Mouse (Mus musculus) liver, embryonic 15.5 days (tissue): Measurements from ENCODE around the gene Lysmd1. TPM values are rescaled to one million over a fixed set of nuclear protein-coding genes. Genes with fewer than 3 reads are reported as not detected.

Source experiments
- ATAC-seq: fragments of 200-750 bp; cut with Nextera tagmentation; 2 replicates; pipeline ENCODE4 v1.8.0; 2017; ENCODE audit warnings: moderate number of reproducible peaks, mild to moderate bottlenecking, moderate library complexity; ENCODE audit not compliant: insufficient read depth
- H3K27ac ChIP-seq: fragments of 300-500 bp; sonication (generic); replicated peaks from 2 replicates; pipeline ENCODE4 v1.5.1; 2015; ENCODE audit warnings: mild to moderate bottlenecking, inconsistent platforms
- H3K27me3 ChIP-seq: fragments of 300-500 bp; sonication (generic); 2 replicates; pipeline ENCODE4 v1.6.1; 2015; ENCODE audit warnings: mild to moderate bottlenecking, inconsistent platforms
- H3K36me3 ChIP-seq: fragments of 300-500 bp; sonication (generic); replicated peaks from 2 replicates; pipeline ENCODE4 v1.6.1; 2015; ENCODE audit warnings: moderate library complexity, mild to moderate bottlenecking, inconsistent platforms
- H3K4me1 ChIP-seq: fragments of 300-500 bp; sonication (generic); replicated peaks from 2 replicates; pipeline ENCODE4 v1.6.1; 2015; ENCODE audit warnings: inconsistent platforms
- H3K4me2 ChIP-seq: fragments of 300-500 bp; sonication (generic); 2 replicates; pipeline ENCODE4 v1.6.1; 2015; ENCODE audit warnings: moderate library complexity, mild to moderate bottlenecking, inconsistent platforms
- H3K4me3 ChIP-seq: fragments of 300-500 bp; sonication (generic); replicated peaks from 2 replicates; pipeline ENCODE4 v1.5.1; 2015; ENCODE audit warnings: mild to moderate bottlenecking, inconsistent platforms
- H3K9ac ChIP-seq: fragments of 300-500 bp; sonication (generic); 2 replicates; pipeline ENCODE4 v1.6.1; 2015; ENCODE audit warnings: moderate library complexity, mild to moderate bottlenecking, inconsistent platforms
- H3K9me3 ChIP-seq: fragments of 300-500 bp; sonication (generic); replicated peaks from 2 replicates; pipeline ENCODE4 v1.6.1; 2016; ENCODE audit warnings: inconsistent platforms
- WGBS: fragments of 180-500 bp; shearing (Covaris S2); methylation state at CpG from one replicate; pipeline ENCODE4 v1.1.7; 2015; ENCODE audit warnings: mixed read lengths; ENCODE audit not compliant: insufficient replicate concordance; 5-methylcytosine and 5-hydroxymethylcytosine counted together
- polyA plus RNA-seq: library from polyadenylated mRNA; unstranded; fragments of >200 nt; fragmentation: Nextera tagmentation; extraction: Ambion mirVana; gene quantifications from 2 replicates; pipeline ENCODE4 v1.2.1, GENCODE M21; 2015

The Lysmd1 gene
- polyA plus RNA-seq, 1 experiment from 2014 or later: 7.1 TPM

DNA sequence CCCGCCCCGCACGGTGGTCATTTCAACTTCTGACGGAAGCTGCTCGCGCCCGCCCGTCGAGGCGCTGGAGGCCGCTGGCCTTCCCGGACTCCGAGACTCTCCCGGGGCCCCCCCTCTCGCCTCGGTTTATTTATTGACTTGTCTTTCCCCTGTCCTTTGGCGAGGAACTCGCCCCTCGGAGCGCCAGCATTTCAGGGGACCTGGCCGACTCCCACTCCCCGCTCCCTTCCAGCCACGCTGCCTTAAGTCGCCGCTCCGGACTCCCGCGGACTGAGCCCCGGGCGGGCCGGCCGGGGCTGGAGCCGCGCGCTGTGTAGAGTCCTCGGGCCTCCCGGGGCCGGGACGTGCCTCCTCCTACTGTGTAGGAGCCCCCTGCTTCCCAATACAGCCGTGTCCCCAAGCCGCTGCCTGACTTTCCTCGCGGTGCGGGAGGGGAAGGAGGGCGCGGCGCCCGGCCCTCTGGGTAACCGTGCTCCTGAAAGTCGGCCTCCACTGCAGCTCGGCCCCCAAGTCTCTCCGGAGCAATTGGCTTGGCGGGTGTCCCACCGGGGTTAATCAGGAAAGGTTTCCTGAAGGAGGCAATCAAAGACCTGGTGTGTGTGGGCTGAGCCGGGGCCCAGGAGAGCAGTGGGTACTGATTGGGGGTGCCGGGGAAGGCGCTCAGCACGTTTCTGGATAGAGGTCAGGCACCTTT lies 39.5 kb downstream of the Lysmd1 start:
- no peak overlapping the region for H3K9ac ChIP-seq
- peak overlapping the region; percentile 63 for H3K4me2 ChIP-seq
- H3K27ac ChIP-seq: no peak overlapping the region
- peaks cover 79% of the 10 kb centered on the region for H3K27me3 ChIP-seq
- H3K9me3 ChIP-seq: no peaks in the 10 kb centered on the region
- 6% methylated on average over 58 of the region's 58 CpGs for WGBS
- peak overlapping the region; percentile 39 for H3K4me3 ChIP-seq
- peaks cover 17% of the 10 kb centered on the region for H3K4me1 ChIP-seq
- ATAC-seq: peak; percentile 39; the same call in 1 of the 2 replicates
- no peaks in the 10 kb centered on the region for H3K36me3 ChIP-seq

DNA sequence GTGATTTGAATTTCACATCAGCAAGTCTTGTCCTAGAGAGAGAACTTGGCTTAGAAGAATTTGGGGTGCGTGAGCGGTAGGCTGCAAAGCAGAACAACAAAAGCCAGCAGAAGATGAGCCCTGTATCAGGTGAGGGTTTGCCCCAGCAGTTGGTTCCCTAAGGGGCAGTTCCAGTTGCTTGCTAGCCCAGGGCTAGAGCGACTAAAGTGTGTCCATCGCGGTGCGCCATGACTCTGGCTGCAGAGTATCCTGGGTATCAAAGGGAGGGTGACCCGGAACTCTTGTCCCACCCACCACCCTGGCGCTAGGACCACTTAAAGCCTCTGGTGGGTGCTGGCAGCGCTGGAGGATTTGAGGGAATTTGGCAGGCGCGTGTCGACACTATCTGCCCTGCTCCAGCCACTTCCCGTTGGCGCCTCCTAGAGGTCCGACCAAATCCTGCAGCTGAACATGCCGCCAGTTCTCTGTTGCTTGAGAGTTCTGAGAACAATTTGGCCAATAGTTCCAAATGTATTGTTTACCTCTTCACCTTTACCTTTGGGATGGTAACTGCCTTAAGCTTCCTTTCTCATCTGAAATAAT lies 40.2 kb downstream of the Lysmd1 start:
- H3K4me1 ChIP-seq: peaks cover 17% of the 10 kb centered on the region
- H3K36me3 ChIP-seq: no peaks in the 10 kb centered on the region
- peak overlapping the region; percentile 63 for H3K4me2 ChIP-seq
- H3K27me3 ChIP-seq: peaks cover 72% of the 10 kb centered on the region
- H3K9me3 ChIP-seq: no peaks in the 10 kb centered on the region
- no peak for ATAC-seq
- peak overlapping the region; percentile 39; the same call in 1 of the 2 replicates for H3K4me3 ChIP-seq
- H3K27ac ChIP-seq: no peak overlapping the region
- H3K9ac ChIP-seq: 0 out of 2 replicates have a peak overlapping the region, but pooled peaks have one; percentile 2
- WGBS: 3% methylated on average over 16 of the region's 16 CpGs

DNA sequence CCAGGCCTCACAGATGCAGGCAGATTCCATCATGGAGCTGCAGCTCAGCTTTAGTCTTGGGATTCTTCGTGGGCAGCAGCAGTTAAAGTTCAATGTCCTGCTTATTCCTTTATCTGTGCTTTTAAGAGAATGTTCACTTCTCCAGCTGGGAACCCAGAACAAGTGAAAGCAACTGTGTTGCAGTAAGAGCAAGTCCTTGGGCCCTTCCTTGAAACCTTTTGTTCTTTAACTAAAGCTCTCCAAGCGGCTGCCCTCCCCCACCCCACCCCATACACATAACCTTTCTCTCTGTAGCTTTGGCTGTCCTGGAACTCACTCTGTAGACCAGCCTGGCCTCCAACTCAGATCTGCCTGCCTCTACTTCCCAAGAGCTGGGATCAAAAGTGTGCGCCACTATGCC lies 42.6 kb downstream of the Lysmd1 start:
- WGBS: 57% methylated on average over 3 of the region's 3 CpGs
- H3K27me3 ChIP-seq: peaks cover 51% of the 10 kb centered on the region
- no peaks in the 10 kb centered on the region; the same call in 1 of the 2 replicates for H3K36me3 ChIP-seq
- H3K9ac ChIP-seq: no peak overlapping the region
- no peak overlapping the region for H3K27ac ChIP-seq
- no peaks in the 10 kb centered on the region for H3K9me3 ChIP-seq
- ATAC-seq: no peak
- H3K4me1 ChIP-seq: peaks cover 17% of the 10 kb centered on the region
- no peak overlapping the region for H3K4me3 ChIP-seq
- no peak overlapping the region for H3K4me2 ChIP-seq

DNA sequence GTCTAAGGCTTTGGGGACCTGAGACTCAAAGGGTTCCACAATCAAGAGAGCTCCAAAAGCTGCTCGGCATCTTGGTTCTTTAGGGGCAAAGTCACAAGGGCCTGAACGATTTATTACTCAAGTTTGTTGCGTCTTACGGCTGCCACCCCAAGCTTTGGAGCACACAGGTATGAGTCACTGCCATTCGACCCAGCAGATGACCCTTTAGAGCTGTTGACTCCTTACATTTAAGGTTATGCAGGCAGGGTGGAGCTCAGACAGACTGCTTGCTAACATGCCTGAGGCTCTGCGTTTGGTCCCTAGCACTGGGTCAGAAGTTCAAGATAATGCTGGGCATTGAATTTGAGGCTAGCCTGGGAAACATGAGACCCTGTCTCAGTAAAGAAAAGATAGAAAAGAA lies 43.7 kb downstream of the Lysmd1 start:
- H3K9ac ChIP-seq: no peak overlapping the region
- no peaks in the 10 kb centered on the region for H3K9me3 ChIP-seq
- H3K27me3 ChIP-seq: peaks cover 40% of the 10 kb centered on the region
- H3K4me2 ChIP-seq: no peak overlapping the region
- ATAC-seq: no peak
- no peak overlapping the region for H3K4me3 ChIP-seq
- WGBS: 63% methylated on average over 6 of the region's 6 CpGs
- peaks cover 6% of the 10 kb centered on the region for H3K36me3 ChIP-seq
- peaks cover 15% of the 10 kb centered on the region for H3K4me1 ChIP-seq
- no peak overlapping the region for H3K27ac ChIP-seq

DNA sequence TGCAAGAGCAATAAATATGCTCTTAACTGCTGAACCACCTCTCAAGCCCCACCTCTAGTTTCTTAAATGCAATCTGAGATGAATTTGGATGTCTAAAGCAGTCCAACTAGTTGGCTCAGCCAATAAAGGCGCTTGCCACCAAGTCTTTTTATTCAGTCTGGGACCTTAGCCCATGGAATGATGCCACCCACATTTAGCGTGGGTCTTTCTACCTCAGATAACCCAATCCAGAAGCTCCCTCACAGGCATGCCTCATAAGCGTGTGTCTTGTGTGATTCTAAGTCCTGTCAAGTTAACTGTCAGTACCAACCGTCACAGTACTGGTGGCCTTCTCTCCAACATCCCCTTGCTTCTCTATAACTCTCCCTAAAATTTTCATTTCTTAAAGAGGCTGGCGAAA lies 45.1 kb downstream of the Lysmd1 start:
- Histone ChIP-seq H3K27me3 (peaks cover 27% of the 10 kb centered on the region), H3K27ac (no peak overlapping the region), H3K4me3 (no peak overlapping the region), H3K4me2 (no peak overlapping the region), H3K9ac (no peak overlapping the region), H3K9me3 (no peaks in the 10 kb centered on the region), H3K4me1 (peaks cover 2% of the 10 kb centered on the region; the same call in 1 of the 2 replicates), H3K36me3 (peaks cover 19% of the 10 kb centered on the region)
- ATAC-seq: no peak
- 68% methylated on average over 5 of the region's 5 CpGs for WGBS

DNA sequence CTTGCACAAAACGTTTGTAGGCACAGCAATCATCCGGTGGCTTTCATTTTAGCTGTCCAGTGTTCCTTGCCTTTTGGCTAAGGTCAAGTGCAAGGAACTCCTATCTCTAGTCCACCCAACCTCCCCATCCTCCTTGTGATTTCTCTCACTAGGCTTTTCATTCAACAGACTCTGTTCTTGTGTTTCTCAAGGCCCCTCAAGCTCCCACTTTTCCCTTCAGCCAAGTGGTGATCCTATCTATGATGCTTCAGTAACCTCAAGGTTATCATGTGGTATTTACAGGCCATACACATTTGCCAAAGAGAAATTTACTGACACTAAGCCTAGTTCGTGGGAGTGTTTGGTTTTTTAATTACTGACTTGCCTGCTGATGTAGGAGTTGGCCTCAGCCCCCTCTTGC lies 46.0 kb downstream of the Lysmd1 start:
- Histone ChIP-seq H3K27ac (no peak overlapping the region), H3K27me3 (peaks cover 17% of the 10 kb centered on the region), H3K4me2 (no peak overlapping the region), H3K4me3 (no peak overlapping the region), H3K36me3 (peaks cover 29% of the 10 kb centered on the region), H3K4me1 (no peaks in the 10 kb centered on the region), H3K9me3 (no peaks in the 10 kb centered on the region), H3K9ac (no peak overlapping the region)
- ATAC-seq: no peak
- 55% methylated on average over 3 of the region's 3 CpGs for WGBS

DNA sequence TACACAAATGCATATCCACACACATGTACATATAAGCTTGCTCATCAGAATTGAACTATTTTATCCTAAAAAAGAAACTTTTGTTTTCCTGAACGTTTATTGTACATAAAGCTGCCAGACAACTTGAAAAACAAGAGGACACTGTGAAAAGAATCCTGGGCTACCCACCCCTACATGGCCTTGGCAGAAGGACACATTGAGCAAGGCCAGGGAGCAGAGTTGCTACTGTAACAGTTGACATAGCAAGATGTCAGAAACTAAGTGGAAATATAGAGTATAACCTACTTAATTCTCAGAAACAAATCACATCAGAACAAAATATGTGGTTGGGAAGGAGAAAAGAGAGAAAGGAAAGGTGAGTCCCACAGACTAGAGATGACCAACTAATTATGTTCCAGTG lies 48.0 kb downstream of the Lysmd1 start:
- 45% methylated on average over 1 of the region's 1 CpGs for WGBS
- Histone ChIP-seq H3K4me3 (no peak overlapping the region), H3K36me3 (peaks cover 48% of the 10 kb centered on the region), H3K9ac (no peak overlapping the region), H3K27ac (no peak overlapping the region), H3K4me1 (no peaks in the 10 kb centered on the region), H3K9me3 (no peaks in the 10 kb centered on the region), H3K4me2 (no peak overlapping the region), H3K27me3 (peaks cover 8% of the 10 kb centered on the region; the same call in 1 of the 2 replicates)
- no peak for ATAC-seq

DNA sequence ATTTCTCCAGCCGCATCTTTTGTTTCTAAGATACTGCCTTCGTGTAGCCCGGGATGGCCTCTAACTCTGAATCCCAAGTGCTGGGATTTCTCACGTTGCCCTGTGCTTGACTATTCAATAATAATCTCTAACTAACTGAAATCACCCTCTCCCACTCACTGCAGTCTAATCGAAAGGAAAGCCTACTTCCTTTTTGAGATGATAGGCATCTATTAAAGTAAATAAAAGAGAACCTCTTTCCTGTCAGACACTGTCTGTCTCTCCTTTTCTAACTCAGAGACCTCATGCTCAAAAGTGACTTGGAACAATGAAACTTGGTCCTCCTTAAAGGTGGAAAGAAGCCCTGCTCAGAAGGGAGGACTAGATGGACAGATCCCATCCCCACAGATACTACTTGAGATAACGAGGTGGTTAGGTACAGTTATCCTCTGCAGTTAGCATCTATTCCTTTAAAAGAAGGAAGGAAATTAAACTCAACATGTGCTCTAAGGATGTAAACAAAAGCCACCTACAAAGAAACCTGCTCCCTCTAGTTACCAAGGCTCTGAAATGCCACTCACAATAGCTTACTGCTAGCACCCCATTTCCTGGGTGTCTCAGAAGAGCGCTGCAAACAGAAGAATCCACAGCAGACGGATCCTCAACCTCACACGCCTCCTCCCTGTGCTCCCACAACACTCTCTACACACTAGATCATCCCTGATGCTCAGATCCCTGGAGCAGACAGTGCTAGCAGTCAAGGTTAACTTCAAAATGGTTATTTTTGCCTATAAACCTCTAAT lies 51.1 kb downstream of the Lysmd1 start:
- no peaks in the 10 kb centered on the region for H3K9me3 ChIP-seq
- H3K4me2 ChIP-seq: no peak overlapping the region
- 77% methylated on average over 9 of the region's 9 CpGs for WGBS
- H3K36me3 ChIP-seq: peaks cover 80% of the 10 kb centered on the region
- no peaks in the 10 kb centered on the region for H3K27me3 ChIP-seq
- no peak overlapping the region for H3K27ac ChIP-seq
- no peaks in the 10 kb centered on the region for H3K4me1 ChIP-seq
- H3K9ac ChIP-seq: no peak overlapping the region
- ATAC-seq: no peak
- no peak overlapping the region for H3K4me3 ChIP-seq

DNA sequence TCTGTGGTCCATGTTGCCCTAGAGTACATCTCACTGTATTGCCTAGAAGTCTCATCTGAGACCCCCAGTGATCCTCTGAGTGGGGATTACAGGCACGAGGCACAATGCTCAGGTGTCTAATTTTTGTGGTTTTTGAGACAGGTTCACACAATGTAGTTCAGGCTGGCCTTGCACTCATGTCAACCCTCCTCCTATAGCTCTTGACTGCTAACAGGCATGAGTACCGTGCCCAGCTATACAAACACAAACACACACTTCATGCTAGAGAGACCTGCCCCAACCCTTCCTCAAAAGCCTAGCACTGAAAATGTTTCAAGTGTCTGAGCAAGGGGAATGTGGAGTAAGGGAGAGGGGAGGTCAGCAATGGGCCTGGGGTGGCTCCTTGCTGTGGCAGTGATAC lies 52.2 kb downstream of the Lysmd1 start:
- ATAC-seq: no peak
- H3K27ac ChIP-seq: no peak overlapping the region
- H3K36me3 ChIP-seq: peaks cover 91% of the 10 kb centered on the region
- no peaks in the 10 kb centered on the region for H3K27me3 ChIP-seq
- no peak overlapping the region for H3K4me3 ChIP-seq
- 81% methylated on average over 2 of the region's 2 CpGs for WGBS
- no peak overlapping the region for H3K4me2 ChIP-seq
- H3K9me3 ChIP-seq: no peaks in the 10 kb centered on the region
- H3K4me1 ChIP-seq: no peaks in the 10 kb centered on the region
- H3K9ac ChIP-seq: no peak overlapping the region

DNA sequence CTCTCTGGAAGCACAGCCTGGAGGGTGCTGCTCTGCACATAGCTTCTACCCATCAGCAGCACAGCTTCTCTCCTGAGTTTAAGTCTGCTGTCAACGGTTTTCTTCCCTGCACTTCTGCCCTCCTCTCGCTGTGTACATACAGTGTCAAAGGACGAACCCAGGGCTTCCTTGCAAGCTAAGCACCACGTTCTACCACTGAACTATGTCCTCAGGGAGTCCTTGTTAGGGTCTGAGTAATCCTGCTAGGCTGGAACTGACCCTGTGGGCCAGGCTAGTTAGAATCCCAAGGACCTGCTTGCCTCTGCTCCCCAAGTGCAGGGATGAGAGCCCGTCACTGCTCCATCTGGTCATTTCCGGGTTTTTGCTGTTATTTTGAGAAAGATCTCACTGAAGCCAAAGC lies 53.0 kb downstream of the Lysmd1 start:
- no peaks in the 10 kb centered on the region for H3K9me3 ChIP-seq

More for the DNA sequence above, 53.0 kb downstream of the Lysmd1 start:
- no peak overlapping the region for H3K4me2 ChIP-seq
- no peaks in the 10 kb centered on the region for H3K4me1 ChIP-seq
- no peak overlapping the region for H3K4me3 ChIP-seq
- no peak for ATAC-seq
- H3K36me3 ChIP-seq: peaks cover 97% of the 10 kb centered on the region
- WGBS: 89% methylated on average over 6 of the region's 6 CpGs
- no peak overlapping the region for H3K9ac ChIP-seq
- H3K27ac ChIP-seq: no peak overlapping the region
- H3K27me3 ChIP-seq: no peaks in the 10 kb centered on the region
